Mouse (Mus musculus) macrophage (primary cell): ENCODE results near the gene Scarb1. TPM values are rescaled to one million over a fixed set of nuclear protein-coding genes. Genes with fewer than 3 reads are reported as not detected.
A peak's percentile ranks its signal among the peaks of the same experiment; 100 is the strongest.

Source experiments
- H3K27ac ChIP-seq: fragments of 350-480 bp; formaldehyde crosslinking; 2 replicates; pipeline ENCODE4 v1.9.0; 2021
- H3K36me3 ChIP-seq: fragments of 350-480 bp; formaldehyde crosslinking; 2 replicates; pipeline ENCODE4 v1.9.0; 2021; ENCODE audit errors: inconsistent target
- H3K4me3 ChIP-seq: fragments of 350-480 bp; formaldehyde crosslinking; 2 replicates; pipeline ENCODE4 v1.9.0; 2021; ENCODE audit errors: inconsistent target
- H3K79me2 ChIP-seq: fragments of 350-480 bp; formaldehyde crosslinking; 2 replicates; pipeline ENCODE4 v1.9.0; 2021; ENCODE audit errors: inconsistent target
- WGBS: methylation state at CpG from one replicate; pipeline ENCODE4 v1.1.7; 2026; ENCODE audit warnings: inconsistent platforms; ENCODE audit not compliant: missing documents; 5-methylcytosine and 5-hydroxymethylcytosine counted together
- polyA plus RNA-seq: library from polyadenylated mRNA; stranded (reverse); fragments of 250-400 nt; gene quantifications from 3 replicates; pipeline ENCODE4 v1.2.4, GENCODE M21; 2018; ENCODE audit warnings: inconsistent platforms

The Scarb1 gene
- polyA plus RNA-seq, 1 experiment from 2014 or later, result 83.7 TPM

GRCm38 (mm10) chr5:125352781-125353294 lies 11.9 kb upstream of the Scarb1 start:
- H3K4me3 ChIP-seq, result no peak overlapping the region
- no peaks in the 10 kb centered on the region for H3K79me2 ChIP-seq
- no peak overlapping the region for H3K27ac ChIP-seq
- WGBS, result 76% methylated on average over 5 of the region's 5 CpGs
- no peaks in the 10 kb centered on the region for H3K36me3 ChIP-seq

- 21% methylated on average over 5 of the region's 5 CpGs for WGBS
- Histone ChIP-seq H3K79me2 (no peaks in the 10 kb centered on the region), H3K36me3 (no peaks in the 10 kb centered on the region), H3K4me3 (no peak overlapping the region), H3K27ac (peak overlapping the region; percentile 47)
Measured at GRCm38 (mm10) chr5:125351939-125352338, 11.0 kb upstream of the Scarb1 start.

- Histone ChIP-seq H3K4me3 (no peak overlapping the region), H3K27ac (peak overlapping the region; percentile 47), H3K36me3 (no peaks in the 10 kb centered on the region), H3K79me2 (no peaks in the 10 kb centered on the region)
- 86% methylated on average over 8 of the region's 8 CpGs for WGBS
Measured at GRCm38 (mm10) chr5:125351057-125351456, 10.2 kb upstream of the Scarb1 start.

- WGBS, result 97% methylated on average over 3 of the region's 3 CpGs
- H3K36me3 ChIP-seq, result no peaks in the 10 kb centered on the region
- H3K4me3 ChIP-seq, result no peak overlapping the region
- H3K79me2 ChIP-seq, result no peaks in the 10 kb centered on the region
- H3K27ac ChIP-seq, result no peak overlapping the region
Measured at GRCm38 (mm10) chr5:125349391-125349790, 8.5 kb upstream of the Scarb1 start.

GRCm38 (mm10) chr5:125348487-125348886 lies 7.6 kb upstream of the Scarb1 start:
- H3K36me3 ChIP-seq, result no peaks in the 10 kb centered on the region
- 44% methylated on average over 8 of the region's 8 CpGs for WGBS
- no peaks in the 10 kb centered on the region for H3K79me2 ChIP-seq
- no peak overlapping the region for H3K4me3 ChIP-seq
- no peak overlapping the region for H3K27ac ChIP-seq

GRCm38 (mm10) chr5:125348067-125348466 lies 7.2 kb upstream of the Scarb1 start:
- WGBS, result 57% methylated on average over 7 of the region's 7 CpGs
- Histone ChIP-seq H3K79me2 (no peaks in the 10 kb centered on the region), H3K36me3 (no peaks in the 10 kb centered on the region), H3K4me3 (no peak overlapping the region), H3K27ac (no peak overlapping the region)

GRCm38 (mm10) chr5:125344296-125344695 lies 3.4 kb upstream of the Scarb1 start:
- 97% methylated on average over 6 of the region's 6 CpGs for WGBS

GRCm38 (mm10) chr5:125341459-125342090 lies 681 bp upstream of the Scarb1 start:
- Histone ChIP-seq H3K36me3 (no peaks in the 10 kb centered on the region), H3K79me2 (peaks cover 41% of the 10 kb centered on the region), H3K27ac (peak overlapping the region; percentile 32), H3K4me3 (peak overlapping the region; percentile 8; the same call in 1 of the 2 replicates)
- WGBS, result 60% methylated on average over 14 of the region's 14 CpGs

More at GRCm38 (mm10) chr5:125344296-125344695, 3.4 kb upstream of the Scarb1 start:
- Histone ChIP-seq H3K27ac (no peak overlapping the region), H3K4me3 (no peak overlapping the region), H3K79me2 (peaks cover 14% of the 10 kb centered on the region), H3K36me3 (no peaks in the 10 kb centered on the region)

GRCm38 (mm10) chr5:125339851-125340531 lies 903 bp downstream of the Scarb1 start:
- Histone ChIP-seq H3K79me2 (peaks cover 57% of the 10 kb centered on the region), H3K36me3 (no peaks in the 10 kb centered on the region), H3K27ac (peak overlapping the region; percentile 87), H3K4me3 (peak overlapping the region; percentile 96)
- WGBS, result 2% methylated on average over 25 of the region's 25 CpGs

GRCm38 (mm10) chr5:125339108-125339751 lies 1.7 kb downstream of the Scarb1 start:
- under 1% methylated on average over 14 of the region's 18 CpGs for WGBS
- no peaks in the 10 kb centered on the region for H3K36me3 ChIP-seq

GRCm38 (mm10) chr5:125337526-125337925 lies 3.4 kb downstream of the Scarb1 start:
- Histone ChIP-seq H3K36me3 (no peaks in the 10 kb centered on the region), H3K4me3 (no peak overlapping the region), H3K79me2 (peaks cover 79% of the 10 kb centered on the region), H3K27ac (no peak overlapping the region)
- 94% methylated on average over 7 of the region's 7 CpGs for WGBS

More at GRCm38 (mm10) chr5:125339108-125339751, 1.7 kb downstream of the Scarb1 start:
- Histone ChIP-seq H3K27ac (peak overlapping the region; percentile 87), H3K79me2 (peaks cover 64% of the 10 kb centered on the region), H3K4me3 (peak overlapping the region; percentile 96)

- Histone ChIP-seq H3K4me3 (no peak overlapping the region), H3K27ac (no peak overlapping the region), H3K79me2 (peaks cover 84% of the 10 kb centered on the region), H3K36me3 (no peaks in the 10 kb centered on the region)
- WGBS, result 23% methylated on average over 9 of the region's 9 CpGs
Measured at GRCm38 (mm10) chr5:125337012-125337411, 3.9 kb downstream of the Scarb1 start.

GRCm38 (mm10) chr5:125333009-125333408 lies 7.9 kb downstream of the Scarb1 start:
- no peaks in the 10 kb centered on the region for H3K36me3 ChIP-seq
- no peak overlapping the region for H3K27ac ChIP-seq
- 30% methylated on average over 6 of the region's 6 CpGs for WGBS

GRCm38 (mm10) chr5:125332333-125332732 lies 8.6 kb downstream of the Scarb1 start:
- Histone ChIP-seq H3K36me3 (no peaks in the 10 kb centered on the region), H3K27ac (no peak overlapping the region), H3K79me2 (peaks cover 97% of the 10 kb centered on the region), H3K4me3 (no peak overlapping the region)
- 84% methylated on average over 4 of the region's 4 CpGs for WGBS

More at GRCm38 (mm10) chr5:125333009-125333408, 7.9 kb downstream of the Scarb1 start:
- Histone ChIP-seq H3K4me3 (no peak overlapping the region), H3K79me2 (peaks cover 97% of the 10 kb centered on the region)

GRCm38 (mm10) chr5:125331811-125332210 lies 9.1 kb downstream of the Scarb1 start:
- no peak overlapping the region for H3K4me3 ChIP-seq
- no peak overlapping the region for H3K27ac ChIP-seq
- 95% methylated on average over 3 of the region's 3 CpGs for WGBS
- H3K36me3 ChIP-seq, result no peaks in the 10 kb centered on the region
- peaks cover 97% of the 10 kb centered on the region for H3K79me2 ChIP-seq
